ENCODE assay signal across 9 mouse cellular contexts in the genomic region with DNA sequence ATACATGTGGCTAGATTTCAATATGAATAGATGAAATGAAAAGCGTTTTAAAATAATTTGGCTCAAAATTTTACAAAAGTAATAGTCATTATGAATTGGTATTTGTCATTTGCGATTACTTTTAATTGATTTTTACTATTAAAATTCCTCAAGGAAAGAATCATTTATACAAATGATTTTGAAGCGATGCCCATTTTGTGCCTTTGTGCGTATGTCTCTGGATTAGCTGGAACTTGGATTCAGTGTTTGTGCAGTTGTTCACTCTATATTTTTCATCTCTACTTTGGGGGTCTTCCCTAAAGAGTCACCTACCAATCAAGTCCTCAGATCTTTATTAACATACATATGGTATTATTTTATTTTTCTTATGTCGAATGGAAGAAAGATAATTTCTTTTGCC.
DNase-seq lines count a peak whose midpoint lies in the region; ATAC-seq and TF ChIP-seq lines count a peak whose summit lies in the region.
"Had no signal": no experiment of that assay in that cellular context is flagged by ENCODE, and none has a peak within 500 bp of the region (broad histone marks: within the 10 kb centered on the region; RNA-seq: fewer than 3 reads in every experiment).

No protein-coding gene starts in this region.

- peak overlapping the region; percentile 76 for H3K4me2 ChIP-seq in heart, embryonic 11.5 days
- H3K4me2 ChIP-seq in CH12.LX (ENCODE audit: insufficient read depth, low read depth, poor library complexity, severe bottlenecking), result peak overlapping the region; percentile 74; the same call in 1 of the 2 replicates
- H3K4me2 ChIP-seq in liver, postnatal 0 days (ENCODE audit: low read depth, low read length), result peak overlapping the region; percentile 83

- peak overlapping the region; percentile 87; the same call in 1 of the 2 replicates for H3K27ac ChIP-seq in heart, embryonic 11.5 days (ENCODE audit: low read depth, low read length)
- H3K27ac ChIP-seq in CH12.LX (ENCODE audit: insufficient read depth, low read depth), result no peak overlapping the region
- peak overlapping the region; percentile 95 for H3K27ac ChIP-seq in hindbrain, embryonic 10.5 days
- no peak overlapping the region for H3K27ac ChIP-seq in liver, postnatal 0 days (ENCODE audit: low read depth)

- H3K9ac ChIP-seq in heart, embryonic 11.5 days (ENCODE audit: low read depth, low read length), result peak overlapping the region; percentile 59; the same call in 1 of the 2 replicates
- peak overlapping the region; percentile 91; the same call in 1 of the 2 replicates for H3K9ac ChIP-seq in CH12.LX (ENCODE audit: insufficient read depth, low read depth)
- no peak overlapping the region for H3K9ac ChIP-seq in liver, postnatal 0 days (replicated peaks)

- no peak for TF ChIP-seq CTCF in CH12.LX (conservative IDR thresholded peaks at IDR 0.05 in 1 of 2, IDR thresholded peaks at IDR 0.05 in 1 of 2; ENCODE audit: low read depth in 2 of 2, low read length in 2 of 2)
- no peak for TF ChIP-seq CTCF in liver, postnatal 0 days (IDR thresholded peaks at IDR 0.05; ENCODE audit: low read depth)

- ATAC-seq in heart, embryonic 11.5 days (replicated peaks; ENCODE audit: insufficient number of reproducible peaks, low FRiP score, low TSS enrichment), result no peak
- no peak for ATAC-seq in liver, postnatal 0 days

- no peak for DNase-seq in heart, postnatal 10 days
- DNase-seq in CH12.LX (ENCODE audit: extremely low read depth), result no peak
- DNase-seq in hindbrain, embryonic 10.5 days (ENCODE audit: low spot score), result no peak
- DNase-seq in liver, postnatal 0 days, result no peak
- no peak for DNase-seq in ovary, adult 18-20 months (ENCODE audit: low spot score)
- DNase-seq in ovary, postnatal 14 days (ENCODE audit: low spot score), result no peak
- no peak for DNase-seq in frontal cortex, postnatal 14 days (ENCODE audit: low spot score in 2 of 2)
- DNase-seq: adrenal gland, postnatal 14 days had no signal

- no peak for TF ChIP-seq RAD21 in CH12.LX (IDR thresholded peaks at IDR 0.05; ENCODE audit: low read depth, low read length)

- peak overlapping the region; percentile 50 for H3K4me3 ChIP-seq in heart, embryonic 11.5 days (ENCODE audit: low read depth, low read length)
- peak overlapping the region; percentile 55 to 69 (median 58) for H3K4me3 ChIP-seq in CH12.LX (replicated peaks in 1 of 3; ENCODE audit: low read depth in 2 of 3, low read length in 2 of 3, poor library complexity in 1 of 3)
- H3K4me3 ChIP-seq in hindbrain, embryonic 10.5 days, result peak overlapping the region; percentile 78
- H3K4me3 ChIP-seq in liver, postnatal 0 days (ENCODE audit: low read depth, low read length), result peak overlapping the region; percentile 70; the same call in 1 of the 2 replicates

- intact Hi-C loops in heart, postnatal 10 days (cut with DNase I), result loop anchor here (2.0 to 5.0 kb wide), 3 partner anchors 36 to 244 kb away; no protein-coding TSS in a partner anchor

- no peak for TF ChIP-seq POLR2A in CH12.LX (IDR thresholded peaks at IDR 0.05; ENCODE audit: low read depth, low read length)

- 70% methylated on average over 5 of the region's 5 CpGs for WGBS in heart, embryonic 11.5 days (ENCODE audit: insufficient replicate concordance)
- WGBS in hindbrain, embryonic 10.5 days, result 73% methylated on average over 5 of the region's 5 CpGs
- 73% methylated on average over 5 of the region's 5 CpGs for WGBS in liver, postnatal 0 days (ENCODE audit: insufficient replicate concordance)

- no peak for TF ChIP-seq EP300 in CH12.LX (IDR thresholded peaks at IDR 0.05; ENCODE audit: low read length)
- no peak for TF ChIP-seq EP300 in liver, postnatal 0 days (IDR thresholded peaks at IDR 0.05; ENCODE audit: low read depth)

- dilution Hi-C loops in CH12.LX (cut with MboI; ENCODE audit: extremely low pct_ligation_motif_present, extremely low pct_unique_long_range_greater_than_20kb, low sequenced_read_pairs), result no loop called here

- H3K4me1 ChIP-seq in heart, embryonic 11.5 days (ENCODE audit: control insufficient read depth, insufficient read depth, low read length), result peaks cover 4% of the 10 kb centered on the region; the same call in 1 of the 2 replicates
- peaks cover 2 to 36% of the 10 kb centered on the region in 2 experiments; a peak in 3 of 4 replicates for H3K4me1 ChIP-seq in CH12.LX (ENCODE audit: control insufficient read depth in 1 of 2, insufficient read depth in 2 of 2)
- H3K4me1 ChIP-seq in hindbrain, embryonic 10.5 days (replicated peaks), result peaks cover 40% of the 10 kb centered on the region
- H3K4me1 ChIP-seq in liver, postnatal 0 days (ENCODE audit: insufficient read depth), result peaks cover 4% of the 10 kb centered on the region; the same call in 1 of the 2 replicates

- H3K79me2 ChIP-seq in CH12.LX (replicated peaks; ENCODE audit: control insufficient read depth, extremely low read depth, insufficient read depth, poor library complexity, severe bottlenecking), result peaks cover 50% of the 10 kb centered on the region

- no peaks in the 10 kb centered on the region for H3K27me3 ChIP-seq in heart, embryonic 11.5 days (ENCODE audit: control insufficient read depth, insufficient read depth, low read length)
- no peaks in the 10 kb centered on the region for H3K27me3 ChIP-seq in CH12.LX (replicated peaks)
- no peaks in the 10 kb centered on the region for H3K27me3 ChIP-seq in hindbrain, embryonic 10.5 days (ENCODE audit: insufficient read depth, poor library complexity, severe bottlenecking)
- H3K27me3 ChIP-seq in liver, postnatal 0 days (ENCODE audit: insufficient read depth, low read length), result no peaks in the 10 kb centered on the region

- in situ Hi-C loops in CH12.LX (cut with MboI; ENCODE audit: low pct_ligation_motif_present, low pct_unique_long_range_greater_than_20kb, low sequenced_read_pairs), result no loop called here

- no peaks in the 10 kb centered on the region for H3K9me3 ChIP-seq in heart, embryonic 11.5 days (replicated peaks; ENCODE audit: control insufficient read depth, low read length)
- no peaks in the 10 kb centered on the region for H3K9me3 ChIP-seq in CH12.LX (replicated peaks; ENCODE audit: low read length)
- H3K9me3 ChIP-seq in hindbrain, embryonic 10.5 days, result no peaks in the 10 kb centered on the region
- no peaks in the 10 kb centered on the region for H3K9me3 ChIP-seq in liver, postnatal 0 days (ENCODE audit: low read length)

- H3K36me3 ChIP-seq in heart, embryonic 11.5 days (ENCODE audit: control insufficient read depth, insufficient read depth, low read length), result no peaks in the 10 kb centered on the region
- no peaks in the 10 kb centered on the region for H3K36me3 ChIP-seq in CH12.LX (replicated peaks in 1 of 2; ENCODE audit: control insufficient read depth in 1 of 2, insufficient read depth in 1 of 2, low read length in 1 of 2)
- no peaks in the 10 kb centered on the region for H3K36me3 ChIP-seq in hindbrain, embryonic 10.5 days
- H3K36me3 ChIP-seq in liver, postnatal 0 days (replicated peaks; ENCODE audit: insufficient read depth, low read length), result no peaks in the 10 kb centered on the region

TF ChIP-seq in CH12.LX, 34 proteins besides CTCF, POLR2A, EP300 and RAD21:
- 0 out of 2 replicates have a peak, but pooled peaks have one; percentile 4 for TF ChIP-seq SIN3A (IDR thresholded peaks at IDR 0.05; ENCODE audit: low read length)
- TF ChIP-seq USF1 (IDR thresholded peaks at IDR 0.05; ENCODE audit: low read depth, low read length), result no peak

Comparison
In these comparisons a context has a peak if more than half of its experiments do, and no peak if none do; other contexts are left out.
1. H3K27ac ChIP-seq: peak in heart, embryonic 11.5 days (single experiment) and hindbrain, embryonic 10.5 days (single experiment); none in CH12.LX (single experiment) and liver, postnatal 0 days (single experiment).
2. Peak in every context shown above with its lines, with median percentiles within 50 percentile points of each other: H3K4me2 ChIP-seq and H3K4me3 ChIP-seq.